Comparison of ENCODE assay signal across 16 mouse cellular contexts in genomic region chr14:58976791-58977190, GRCm38 (mm10).
"Had no signal": no experiment of that assay in that cellular context is flagged by ENCODE, and none has a peak within 500 bp of the region (broad histone marks: within the 10 kb centered on the region; RNA-seq: fewer than 3 reads in every experiment).

No protein-coding gene starts in this region.

- DNase-seq: heart, postnatal 10 days; heart, postnatal 14 days; heart, postnatal 36 days; heart, postnatal 4 days; kidney, adult 11 months; kidney, adult 18-20 months; kidney, adult 2 months; kidney, adult 8-10 months; kidney, adult 9 months; kidney, postnatal 10 days; kidney, postnatal 14 days; kidney, postnatal 25 days; kidney, postnatal 36 days; kidney, postnatal 4 days; layer of hippocampus, adult 9-11 months; layer of hippocampus, postnatal 36 days had no signal
